Comparison of ENCODE assay signal across 19 mouse cellular contexts in genomic region chr2:33912741-33913140, GRCm38 (mm10). TPM values are rescaled to one million over a fixed set of nuclear protein-coding genes. Genes with fewer than 3 reads are reported as not detected.
DNase-seq lines count a peak whose midpoint lies in the region; ATAC-seq lines count a peak whose summit lies in the region.
"Had no signal": no experiment of that assay in that cellular context is flagged by ENCODE, and none has a peak within 500 bp of the region (broad histone marks: within the 10 kb centered on the region; RNA-seq: fewer than 3 reads in every experiment).

No protein-coding gene starts in this region.

- peaks cover 82% of the 10 kb centered on the region for H3K4me1 ChIP-seq in megakaryocyte, embryonic 14.5 days
- H3K4me1 ChIP-seq: forebrain, embryonic 15.5 days had no signal

- H3K27me3 ChIP-seq in megakaryocyte, embryonic 14.5 days (replicated peaks) = no peaks in the 10 kb centered on the region
- H3K27me3 ChIP-seq: embryonic facial prominence, embryonic 13.5 days; embryonic facial prominence, embryonic 15.5 days; forebrain, embryonic 13.5 days; forebrain, embryonic 15.5 days had no signal

- peaks cover 28% of the 10 kb centered on the region for H3K36me3 ChIP-seq in megakaryocyte, embryonic 14.5 days (replicated peaks; ENCODE audit: low read length)
- H3K36me3 ChIP-seq: embryonic facial prominence, embryonic 13.5 days; embryonic facial prominence, embryonic 15.5 days; forebrain, embryonic 15.5 days had no signal

- H3K4me3 ChIP-seq in megakaryocyte, embryonic 14.5 days (replicated peaks) = peak overlapping the region; percentile 52
- H3K4me3 ChIP-seq: embryonic facial prominence, embryonic 13.5 days; embryonic facial prominence, embryonic 15.5 days; forebrain, embryonic 13.5 days; forebrain, embryonic 15.5 days had no signal

- ATAC-seq in megakaryocyte, adult 5-6 weeks (ENCODE audit: poor library complexity, severe bottlenecking) = no peak
- ATAC-seq in common myeloid progenitor, adult 5-6 weeks (replicated peaks; ENCODE audit: low read depth, poor library complexity, severe bottlenecking) = peak; percentile 28
- ATAC-seq in erythroblast, adult 5-6 weeks (replicated peaks; ENCODE audit: low FRiP score, poor library complexity, severe bottlenecking) = no peak
- ATAC-seq: forebrain, embryonic 13.5 days; forebrain, embryonic 15.5 days; forebrain, postnatal 0 days had no signal

- peak; percentile 91 for DNase-seq in 416B (ENCODE audit: low read depth)
- DNase-seq: adrenal gland, adult 2 months; adrenal gland, postnatal 14 days; adrenal gland, postnatal 36 days; cerebellum, adult 11 months; cerebellum, adult 2 months; cerebellum, adult 9-10 months; cerebellum, postnatal 10 days; cerebellum, postnatal 25 days; embryo, embryonic 11 days; forebrain, postnatal 0 days had no signal

- peaks cover 25% of the 10 kb centered on the region for H3K9me3 ChIP-seq in megakaryocyte, embryonic 14.5 days
- H3K9me3 ChIP-seq: embryonic facial prominence, embryonic 13.5 days; embryonic facial prominence, embryonic 15.5 days; forebrain, embryonic 13.5 days; forebrain, embryonic 15.5 days had no signal

RNA-seq across cellular contexts. Expression of gene Mvb12b, which starts 25.0 kb away (rescaled TPM):
- 181 and 204 TPM in 2 replicates for polyA plus RNA-seq in megakaryocyte, embryonic 14.5 days (2012; ENCODE audit: insufficient read depth, low replicate concordance)
- total RNA-seq in megakaryocyte, adult 5-6 weeks (2015) = 22.2 and 23.9 TPM in 2 replicates
- total RNA-seq in megakaryocyte, adult 5-6 weeks (2017) = 9.5 and 10.1 TPM in 2 replicates
- 19.5 and 25.3 TPM in 2 replicates for total RNA-seq in common myeloid progenitor, adult 5-6 weeks (2017)
- total RNA-seq in erythroblast, adult 5-6 weeks (2015; ENCODE audit: low replicate concordance) = 20.3 and 23.8 TPM in 2 replicates
- total RNA-seq in erythroblast, adult 5-6 weeks (2017; ENCODE audit: low replicate concordance) = 17.1 and 17.3 TPM in 2 replicates
